Mouse (Mus musculus) MEL (cell line): Measurements from ENCODE around the gene Foxd1.

Source experiments
- E2F4 ChIP-seq: IDR thresholded peaks from 2 replicates; pipeline ENCODE4 v1.6.1; 2011; ENCODE audit warnings: low read depth, low read length, improper control_type of control experiment, borderline replicate concordance
- ELF1 ChIP-seq: IDR thresholded peaks from 2 replicates; pipeline ENCODE4 v1.6.1; 2014; ENCODE audit warnings: low read depth, mild to moderate bottlenecking, inconsistent platforms, low read length, improper control_type of control experiment, moderate library complexity
- EP300 ChIP-seq, 2 experiments: IDR thresholded peaks; 2 replicates each; pipeline ENCODE4 v1.6.1; 2011; ENCODE audit warnings: improper control_type of control experiment in 2 of 2, low read length in 2 of 2, low read depth in 1 of 2, mild to moderate bottlenecking in 1 of 2
- USF1 ChIP-seq: IDR thresholded peaks from 2 replicates; pipeline ENCODE4 v1.6.1; 2014; ENCODE audit warnings: low read depth, mild to moderate bottlenecking, inconsistent platforms, low read length, improper control_type of control experiment, moderate library complexity

DNA sequence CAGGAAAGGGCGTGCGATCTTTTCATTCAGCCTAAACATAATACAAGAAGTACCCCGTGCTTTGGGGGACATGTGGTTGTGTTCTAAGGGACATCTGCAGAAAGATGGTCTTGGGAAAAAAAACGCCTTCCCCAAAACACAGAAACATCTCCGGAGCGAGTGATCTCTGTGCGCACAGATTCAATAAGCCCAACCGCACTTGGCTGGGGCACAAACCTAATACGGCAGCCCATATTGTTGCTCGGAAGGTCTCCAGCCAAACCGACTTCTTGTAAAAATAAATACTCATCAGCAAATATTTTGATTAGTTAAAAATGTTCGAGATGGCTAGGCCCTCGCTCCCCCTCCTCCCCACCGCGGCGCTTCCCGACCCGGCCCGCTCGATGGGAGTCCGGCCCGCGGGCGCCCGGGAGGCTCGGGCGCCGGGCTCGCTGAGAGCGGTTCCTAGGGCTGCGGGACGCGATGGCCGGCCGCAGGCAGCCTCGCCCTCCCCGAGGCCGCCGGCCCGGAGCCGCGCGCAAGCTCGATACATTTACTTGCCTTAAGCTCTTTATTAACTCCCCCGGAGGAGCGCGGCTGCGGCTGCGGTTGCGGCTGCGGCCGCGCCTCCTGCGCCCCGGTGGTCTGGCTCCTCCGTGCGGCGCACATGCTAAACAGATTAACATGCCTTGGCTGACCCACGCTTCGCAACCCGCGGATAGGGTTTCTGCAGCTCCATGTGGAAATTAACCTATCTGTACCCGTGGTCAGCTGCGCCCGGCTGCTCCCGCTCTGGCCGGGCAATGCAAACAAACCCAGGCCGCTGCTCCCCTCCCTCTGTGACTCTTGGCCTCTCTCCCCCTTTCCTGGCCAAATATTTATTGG, 37.0 kb downstream of the Foxd1 start:
- TF ChIP-seq USF1 (no peak), E2F4 (no peak), ELF1 (no peak), EP300 (IDR thresholded peaks at IDR 0.05; ENCODE audit: low read depth in 1 of 2, low read length in 2 of 2) (no peak)
